Mouse (Mus musculus): Measurements from ENCODE around the gene Ppp1r14c.

DNA sequence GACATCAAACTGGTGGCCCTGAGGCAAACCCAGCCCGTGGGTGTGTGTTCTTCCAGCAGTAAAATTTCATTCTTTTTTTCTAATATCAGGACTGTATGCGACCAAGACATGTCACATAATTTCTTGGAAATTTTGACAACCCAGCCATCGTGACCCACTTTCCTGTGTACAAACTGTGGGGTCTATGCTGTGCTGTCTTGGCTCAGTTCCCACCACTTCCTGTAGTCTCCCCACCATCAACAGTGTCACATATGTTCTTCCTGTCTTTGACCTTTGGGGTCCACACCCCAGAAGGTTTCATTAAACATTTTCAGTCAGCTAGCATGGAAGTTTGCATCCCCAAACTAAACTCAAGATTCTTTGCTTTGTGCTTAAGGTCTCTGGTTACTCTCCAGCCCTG lies 145.5 kb downstream of the Ppp1r14c start:
- no peak for TF ChIP-seq CTCF (conservative IDR thresholded peaks at IDR 0.05; ENCODE audit: low read length)
- TF ChIP-seq POU5F1 (IDR thresholded peaks at IDR 0.05; ENCODE audit: borderline replicate concordance, low read length), result no peak
- TF ChIP-seq NANOG (IDR thresholded peaks at IDR 0.05; ENCODE audit: borderline replicate concordance, low read length), result no peak
